Comparison of ENCODE assay signal across 19 mouse cellular contexts in genomic region chr10:4586691-4587090, GRCm38 (mm10). TPM values are rescaled to one million over a fixed set of nuclear protein-coding genes. Genes with fewer than 3 reads are reported as not detected.
"Had no signal": no experiment of that assay in that cellular context is flagged by ENCODE, and none has a peak within 500 bp of the region (broad histone marks: within the 10 kb centered on the region; RNA-seq: fewer than 3 reads in every experiment).

No protein-coding gene starts in this region.

- H3K4me1 ChIP-seq: limb, embryonic 12.5 days; liver, embryonic 15.5 days; midbrain, embryonic 10.5 days; neural tube, embryonic 15.5 days; stomach, embryonic 15.5 days had no signal

- ATAC-seq: lung, postnatal 0 days had no signal

- H3K4me3 ChIP-seq: layer of hippocampus, adult 2 months; limb, embryonic 12.5 days; liver, embryonic 15.5 days; midbrain, embryonic 10.5 days; myocyte; neural tube, embryonic 15.5 days; stomach, embryonic 15.5 days had no signal

- H3K9me3 ChIP-seq: limb, embryonic 12.5 days; liver, embryonic 15.5 days; midbrain, embryonic 10.5 days; neural tube, embryonic 15.5 days; stomach, embryonic 15.5 days had no signal

- H3K27me3 ChIP-seq: limb, embryonic 12.5 days; liver, embryonic 15.5 days; neural tube, embryonic 15.5 days; stomach, embryonic 15.5 days had no signal

- H3K27ac ChIP-seq: kidney, postnatal 0 days; layer of hippocampus, adult 2 months; limb, embryonic 12.5 days; liver, embryonic 15.5 days; midbrain, embryonic 10.5 days; neural tube, embryonic 15.5 days; stomach, embryonic 15.5 days had no signal

- H3K9ac ChIP-seq: limb, embryonic 12.5 days; liver, embryonic 15.5 days; neural tube, embryonic 15.5 days; stomach, embryonic 15.5 days had no signal

- DNase-seq: kidney, adult 18-20 months; kidney, postnatal 36 days; liver; lung, adult 2 months; lung, postnatal 36 days; midbrain, embryonic 14.5 days; retina, postnatal 1 day; right cerebral cortex, postnatal 4 days; thymus, adult 2 months; thymus, postnatal 25 days had no signal

- H3K36me3 ChIP-seq: limb, embryonic 12.5 days; liver, embryonic 15.5 days; midbrain, embryonic 10.5 days; neural tube, embryonic 15.5 days; stomach, embryonic 15.5 days had no signal

- H3K4me2 ChIP-seq: limb, embryonic 12.5 days; liver, embryonic 15.5 days; neural tube, embryonic 15.5 days; stomach, embryonic 15.5 days had no signal

RNA-seq across cellular contexts. Expression of gene Esr1, which starts 24.7 kb away (rescaled TPM):
- polyA plus RNA-seq: midbrain, embryonic 10.5 days had no signal
